Mouse (Mus musculus): ENCODE results near the gene Gpr108. TPM values are rescaled to one million over a fixed set of nuclear protein-coding genes. Genes with fewer than 3 reads are reported as not detected.

The Gpr108 gene
- total RNA-seq, 2 experiments from 2014 or later = 21.8 to 24.6 TPM

GRCm38 (mm10) chr17:57275111-57275996 is 27.1 kb upstream of the Gpr108 start:
- intact Hi-C loops (cut with DNase I; ENCODE audit: low total_unique reads) = loop anchor here (5.0 to 10.0 kb wide), 2 partner anchors 58 to 471 kb away; no protein-coding TSS in a partner anchor
- peak; percentile 91 for DNase-seq

DNA sequence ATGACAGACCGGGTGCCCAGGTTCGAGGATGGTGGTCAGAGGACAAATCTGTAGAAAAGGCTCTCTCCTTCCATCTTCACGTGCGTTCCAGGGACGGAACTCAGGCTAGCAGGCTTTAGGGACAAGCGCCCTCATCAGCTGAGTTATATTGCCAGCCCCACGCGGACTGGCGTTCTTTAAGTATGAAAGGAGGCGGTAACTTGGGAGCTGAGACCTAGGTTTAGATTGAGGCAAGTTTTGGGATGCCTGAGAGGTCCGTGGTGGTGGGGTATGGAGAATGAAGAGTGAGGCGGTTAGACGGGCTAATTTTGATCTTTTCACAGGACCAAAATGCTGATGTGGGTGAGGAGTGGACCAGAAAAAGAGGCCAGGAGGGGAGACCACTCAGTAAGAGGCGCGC is 26.4 kb upstream of the Gpr108 start:
- DNase-seq = no peak
- intact Hi-C loops (cut with DNase I; ENCODE audit: low total_unique reads) = loop anchor here (5.0 to 10.0 kb wide), 2 partner anchors 57 to 470 kb away; no protein-coding TSS in a partner anchor

DNA sequence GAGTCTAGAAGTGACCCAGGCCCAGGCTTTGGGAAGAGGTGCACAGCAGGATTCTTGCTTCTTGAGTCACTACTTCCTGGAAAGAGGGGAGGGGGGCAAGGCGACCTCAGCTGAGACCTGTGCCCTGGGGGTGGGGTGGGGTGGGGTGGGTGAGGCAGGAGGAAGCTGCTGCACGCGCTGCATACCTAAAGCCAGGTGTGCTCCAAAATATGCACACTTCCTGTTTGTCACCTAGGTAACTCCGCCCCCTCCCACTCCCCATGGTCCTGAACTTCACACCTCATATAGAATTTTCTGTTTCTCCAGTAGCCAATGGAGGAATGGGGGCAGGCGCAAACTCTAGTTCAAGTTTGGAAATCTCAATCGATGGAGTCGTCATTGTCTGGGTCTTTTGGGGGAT is 25.6 kb upstream of the Gpr108 start:
- intact Hi-C loops (cut with DNase I; ENCODE audit: low total_unique reads) = loop anchor here (10.0 kb wide), 1 partner anchor 469 kb away; no protein-coding TSS in a partner anchor
- DNase-seq = no peak

DNA sequence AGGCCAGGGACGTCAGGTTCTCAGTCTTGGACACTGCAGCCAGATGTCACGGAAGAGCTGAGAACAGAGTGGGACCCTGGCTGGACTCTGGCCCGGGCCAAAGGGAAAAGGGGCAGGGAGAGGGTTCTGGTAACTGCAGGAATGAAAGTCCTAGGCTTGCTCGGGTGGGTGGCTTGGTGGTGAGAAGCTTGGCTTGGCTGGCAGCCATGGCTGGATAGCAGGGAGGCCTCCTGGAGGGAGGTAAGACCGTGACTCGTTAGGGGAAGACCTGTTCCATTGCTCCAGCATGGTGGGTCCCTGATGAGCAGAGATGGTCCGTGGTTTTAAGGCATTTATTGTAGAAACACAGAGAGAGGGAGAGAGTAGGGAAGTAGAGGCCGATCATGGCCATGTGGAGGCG is 23.1 kb upstream of the Gpr108 start:
- intact Hi-C loops (cut with DNase I; ENCODE audit: low total_unique reads) = loop anchor here (10.0 kb wide), 1 partner anchor 466 kb away; no protein-coding TSS in a partner anchor
- no peak for DNase-seq

GRCm38 (mm10) chr17:57267556-57268126 is 19.4 kb upstream of the Gpr108 start:
- DNase-seq = peak; percentile 48
- intact Hi-C loops (cut with DNase I; ENCODE audit: low total_unique reads) = no loop called here

GRCm38 (mm10) chr17:57264972-57265945 is 17.0 kb upstream of the Gpr108 start:
- intact Hi-C loops (cut with DNase I; ENCODE audit: low total_unique reads) = no loop called here
- peak; percentile 79 for DNase-seq

DNA sequence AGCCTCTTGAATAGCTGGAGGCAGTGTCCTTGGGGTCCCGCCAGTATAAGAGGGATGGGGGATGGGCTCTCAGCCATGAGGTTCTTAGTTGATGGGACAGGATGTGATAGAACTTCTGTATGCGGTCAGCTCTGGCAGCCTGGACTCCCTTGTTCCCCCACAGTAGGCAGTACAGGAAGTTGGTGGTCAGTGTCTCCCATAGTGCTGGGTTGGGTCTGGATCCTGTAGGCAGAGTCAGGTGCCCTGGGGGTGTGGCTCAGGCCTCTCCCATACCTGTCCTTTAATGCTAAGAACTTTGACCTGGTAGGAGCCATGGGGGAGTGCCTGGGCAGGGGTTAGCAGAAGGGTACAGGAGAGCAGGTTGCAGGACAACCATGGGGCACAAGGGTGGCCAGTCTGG is 15.9 kb upstream of the Gpr108 start:
- intact Hi-C loops (cut with DNase I; ENCODE audit: low total_unique reads) = no loop called here
- DNase-seq = no peak

GRCm38 (mm10) chr17:57262901-57263550 is 14.8 kb upstream of the Gpr108 start:
- intact Hi-C loops (cut with DNase I; ENCODE audit: low total_unique reads) = no loop called here
- DNase-seq = no peak

- intact Hi-C loops (cut with DNase I; ENCODE audit: low total_unique reads) = no loop called here
- no peak for DNase-seq
Measured at GRCm38 (mm10) chr17:57261796-57262195, 13.6 kb upstream of the Gpr108 start.

- intact Hi-C loops (cut with DNase I; ENCODE audit: low total_unique reads) = no loop called here
- no peak for DNase-seq
Measured at GRCm38 (mm10) chr17:57261286-57261685, 13.0 kb upstream of the Gpr108 start.

DNA sequence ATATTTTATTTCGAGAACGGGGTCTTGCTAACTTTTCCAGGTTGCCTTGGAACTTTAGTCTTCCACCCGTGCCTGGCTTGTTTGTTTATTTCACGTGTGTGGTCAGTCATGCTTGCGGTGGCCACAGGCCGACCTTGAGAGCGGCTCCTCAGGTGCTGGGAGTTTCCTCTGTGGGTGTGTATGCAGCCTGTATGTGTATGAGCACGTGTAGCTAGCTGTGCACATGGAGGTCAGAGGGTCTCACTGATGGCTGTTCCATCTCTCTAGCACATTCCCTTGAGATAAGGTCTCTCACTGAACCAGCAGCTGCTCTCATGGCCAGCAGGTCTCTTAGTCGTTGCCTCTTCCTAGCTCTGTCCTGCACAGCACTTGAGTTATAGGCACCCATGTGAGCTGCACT is 12.1 kb upstream of the Gpr108 start:
- no peak for DNase-seq
- intact Hi-C loops (cut with DNase I; ENCODE audit: low total_unique reads) = no loop called here

DNA sequence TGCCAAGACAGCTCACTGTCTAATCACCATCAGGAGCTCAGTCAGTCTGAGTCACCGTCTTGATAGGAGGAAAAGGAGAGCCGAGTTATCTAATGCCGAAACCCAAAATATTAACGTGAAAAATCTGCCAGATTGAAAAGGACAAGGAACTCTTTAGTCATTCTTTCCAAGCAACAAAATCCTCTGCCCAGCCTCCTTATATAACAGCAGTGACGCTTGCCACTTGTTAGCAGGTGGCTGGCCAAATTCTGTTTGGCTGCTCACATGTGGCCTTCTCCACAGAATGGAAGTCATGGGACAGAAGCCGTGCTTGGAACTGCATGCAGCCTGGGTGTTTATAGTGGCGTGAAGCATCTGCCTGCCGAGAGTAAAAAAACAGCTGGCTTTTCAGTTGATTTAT is 11.5 kb upstream of the Gpr108 start:
- intact Hi-C loops (cut with DNase I; ENCODE audit: low total_unique reads) = no loop called here
- peak; percentile 55 for DNase-seq

DNA sequence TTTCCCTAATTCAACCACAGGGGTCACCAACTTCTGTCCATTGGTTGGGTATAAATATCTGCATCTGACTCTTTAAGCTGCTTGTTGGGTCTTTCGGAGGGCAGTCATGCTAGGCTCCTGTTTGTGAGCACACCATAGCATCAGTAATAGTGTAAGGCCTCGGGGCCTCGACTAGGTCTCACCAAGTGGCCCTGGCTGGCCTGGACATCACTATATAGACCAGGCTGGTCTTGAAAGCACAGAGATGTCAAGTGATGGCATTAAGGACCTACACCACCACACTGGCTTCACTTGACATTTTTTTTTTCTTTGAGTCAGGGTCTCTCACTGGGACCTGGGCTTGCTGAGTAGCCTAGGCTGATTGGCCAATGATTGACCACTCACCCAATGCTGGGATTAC is 9.9 kb upstream of the Gpr108 start:
- no peak for DNase-seq

DNA sequence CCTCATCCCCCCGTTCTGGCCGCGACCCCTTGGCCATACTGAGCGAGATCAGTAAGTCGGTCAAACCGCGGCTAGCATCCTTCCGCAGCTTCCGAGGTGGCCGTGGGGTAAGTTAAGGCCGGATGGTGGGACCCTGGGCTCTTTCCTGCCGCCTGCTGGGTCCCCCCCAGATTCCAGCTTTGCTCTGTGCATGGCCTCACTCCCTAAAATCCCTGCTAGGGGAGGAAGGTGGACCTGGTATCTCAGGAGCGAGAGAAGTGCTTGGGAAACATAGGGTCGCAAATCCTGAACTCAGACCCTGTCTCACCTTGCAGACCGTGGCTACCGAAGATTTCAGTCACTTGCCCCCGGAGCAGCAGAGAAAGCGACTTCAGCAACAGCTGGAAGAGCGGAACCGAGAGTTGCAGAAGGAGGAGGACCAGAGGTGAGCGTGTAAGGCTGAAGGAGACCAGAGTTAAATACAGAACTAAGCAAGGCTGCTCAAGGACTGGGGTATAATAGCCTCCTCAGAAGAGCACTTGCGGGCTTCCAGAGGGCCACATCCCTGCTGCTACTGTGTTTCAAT is 8.8 kb upstream of the Gpr108 start:
- peak; percentile 4 for DNase-seq
- intact Hi-C loops (cut with DNase I; ENCODE audit: low total_unique reads) = no loop called here

More for the DNA sequence above, 9.9 kb upstream of the Gpr108 start:
- intact Hi-C loops (cut with DNase I; ENCODE audit: low total_unique reads) = no loop called here

DNA sequence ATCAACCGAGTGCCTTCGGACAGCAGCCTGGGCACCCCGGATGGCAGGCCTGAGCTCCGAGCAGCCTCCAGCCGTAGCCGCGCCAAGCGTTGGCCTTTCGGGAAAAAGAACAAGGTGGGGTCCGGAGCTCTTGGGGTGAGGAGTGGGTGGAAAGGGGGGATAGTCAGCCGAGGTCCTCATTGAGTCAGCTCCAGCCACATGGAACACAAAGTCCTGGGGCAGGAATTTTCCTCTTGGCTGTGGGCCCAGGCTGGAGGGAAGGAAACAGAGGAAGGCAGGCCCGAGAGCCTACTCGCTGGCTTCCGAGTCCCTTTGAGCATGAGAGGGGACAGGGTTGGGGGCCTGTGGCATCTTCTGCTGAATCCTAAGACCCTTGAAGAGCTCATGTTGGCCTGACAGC is 7.1 kb upstream of the Gpr108 start:
- peak; percentile 11 for DNase-seq
- intact Hi-C loops (cut with DNase I; ENCODE audit: low total_unique reads) = no loop called here

DNA sequence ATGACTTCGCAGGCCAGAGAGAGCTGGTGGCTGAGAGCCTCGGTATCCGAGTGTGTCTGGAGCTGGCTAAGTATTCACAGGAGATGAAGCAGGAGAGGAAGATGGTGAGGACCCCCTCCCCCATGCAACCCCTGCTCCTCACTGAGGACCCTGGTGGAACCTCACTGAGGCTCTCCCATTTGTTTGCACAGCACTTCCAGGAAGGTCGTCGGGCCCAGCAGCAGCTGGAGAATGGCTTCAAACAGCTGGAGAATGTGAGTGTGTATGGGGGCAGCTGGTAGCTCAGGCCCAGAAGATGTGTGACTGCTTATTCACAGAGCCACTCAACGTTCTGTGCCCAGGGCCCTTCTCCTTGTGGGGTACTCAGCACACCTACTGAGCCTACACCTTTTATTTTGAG is 5.1 kb upstream of the Gpr108 start:
- peak; percentile 2 for DNase-seq
- intact Hi-C loops (cut with DNase I; ENCODE audit: low total_unique reads) = no loop called here

- DNase-seq = no peak
- intact Hi-C loops (cut with DNase I; ENCODE audit: low total_unique reads) = no loop called here
Measured at GRCm38 (mm10) chr17:57251431-57251830, 3.2 kb upstream of the Gpr108 start.

DNA sequence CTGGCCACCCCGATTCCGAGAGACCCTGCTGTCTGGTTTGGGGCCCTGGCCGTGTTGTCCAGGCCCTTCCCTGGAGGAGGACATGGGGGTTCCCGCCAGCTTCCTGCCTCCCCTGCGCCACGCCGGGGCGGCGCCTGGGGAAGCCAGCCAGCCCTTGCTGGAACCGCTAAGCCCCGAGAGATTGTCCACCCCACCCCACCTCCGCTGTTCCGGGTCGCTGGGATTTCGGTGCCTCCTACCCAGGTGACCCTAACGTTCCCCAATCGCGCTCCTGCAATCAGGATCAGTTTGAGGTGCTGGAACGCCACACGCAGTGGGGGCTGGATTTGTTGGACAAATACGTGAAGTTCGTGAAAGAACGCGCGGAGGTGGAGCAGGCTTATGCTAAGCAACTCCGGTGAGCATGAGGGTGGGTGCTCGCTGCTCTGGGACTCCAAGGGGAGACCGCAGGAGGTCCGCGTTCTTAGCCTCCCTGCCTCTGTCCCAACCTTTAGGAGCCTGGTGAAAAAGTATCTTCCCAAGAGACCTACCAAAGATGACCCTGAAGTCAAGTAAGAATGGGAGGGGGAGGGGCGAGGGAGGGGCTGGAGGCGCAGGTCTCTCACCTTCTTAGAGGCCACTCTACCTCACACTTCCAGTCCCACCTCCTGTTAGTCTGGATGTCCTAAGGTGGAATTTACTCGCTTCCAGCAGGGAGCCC is 2.4 kb upstream of the Gpr108 start:
- intact Hi-C loops (cut with DNase I; ENCODE audit: low total_unique reads) = no loop called here
- DNase-seq = peak; percentile 70

Data from gastrocnemius, postnatal 14 days (tissue).